Mouse (Mus musculus): ENCODE data around the gene Tmod1.

Gene Tmod1

GRCm38 (mm10) chr4:46092429-46093076 is 53.8 kb downstream of the Tmod1 start:
- DNase-seq: peak; percentile 60

GRCm38 (mm10) chr4:46094916-46095825 is 56.4 kb downstream of the Tmod1 start:
- peak; percentile 70 to 76 for DNase-seq

- no peak for DNase-seq
These were observed 57.1 kb downstream of the Tmod1 start for GRCm38 (mm10) chr4:46095826-46096159.

- no peak for DNase-seq
These were observed 57.8 kb downstream of the Tmod1 start for GRCm38 (mm10) chr4:46096546-46096945.

- DNase-seq: no peak
These were observed 58.9 kb downstream of the Tmod1 start for GRCm38 (mm10) chr4:46097591-46097990.

GRCm38 (mm10) chr4:46099132-46099531 is 60.4 kb downstream of the Tmod1 start:
- DNase-seq: peak; percentile 67 to 72

- DNase-seq: no peak
These were observed 61.8 kb downstream of the Tmod1 start for GRCm38 (mm10) chr4:46100539-46100938.

GRCm38 (mm10) chr4:46101211-46101711 is 62.5 kb downstream of the Tmod1 start:
- DNase-seq: no peak

GRCm38 (mm10) chr4:46102078-46102769 is 63.5 kb downstream of the Tmod1 start:
- DNase-seq: no peak

- peak in 1 of 2 experiments; percentile 9 for DNase-seq
These were observed 71.3 kb downstream of the Tmod1 start for GRCm38 (mm10) chr4:46110084-46110483.

- DNase-seq: peak; percentile 67 to 69
These were observed 72.6 kb downstream of the Tmod1 start for GRCm38 (mm10) chr4:46111361-46111760.

- DNase-seq: no peak
These were observed 76.6 kb downstream of the Tmod1 start for GRCm38 (mm10) chr4:46115308-46115707.

- DNase-seq: peak; percentile 78 to 84
These were observed 77.9 kb downstream of the Tmod1 start for GRCm38 (mm10) chr4:46116544-46117175.

- no peak for DNase-seq
These were observed 78.8 kb downstream of the Tmod1 start for GRCm38 (mm10) chr4:46117536-46117935.

- DNase-seq: peak in 1 of 2 experiments; percentile 45
These were observed 80.9 kb downstream of the Tmod1 start for GRCm38 (mm10) chr4:46119514-46120094.

GRCm38 (mm10) chr4:46120767-46121166 is 82.0 kb downstream of the Tmod1 start:
- DNase-seq: no peak

- no peak for DNase-seq
These were observed 84.6 kb downstream of the Tmod1 start for GRCm38 (mm10) chr4:46123358-46123757.

- DNase-seq: peak; percentile 90 to 93
These were observed 87.8 kb downstream of the Tmod1 start for GRCm38 (mm10) chr4:46126541-46126940.

GRCm38 (mm10) chr4:46129311-46130004 is 90.7 kb downstream of the Tmod1 start:
- DNase-seq: no peak

GRCm38 (mm10) chr4:46130221-46130620 is 91.5 kb downstream of the Tmod1 start:
- DNase-seq: peak; percentile 57 to 76

GRCm38 (mm10) chr4:46131791-46132190 is 93.1 kb downstream of the Tmod1 start:
- DNase-seq: no peak
